Mouse (Mus musculus) kidney, adult 2 months (tissue): Measurements from ENCODE around the gene Nt5dc2.

Experiments used
- CTCF ChIP-seq: fragments of 200-500 bp; conservative IDR thresholded peaks from 2 replicates; pipeline ENCODE4 v1.5.1; 2011; ENCODE audit warnings: low read depth, mild to moderate bottlenecking, control low read depth, low read length, moderate library complexity, mixed read lengths; ENCODE audit not compliant: insufficient read depth, insufficient read length
- POLR2A ChIP-seq: fragments of 200-500 bp; IDR thresholded peaks from one replicate; pipeline ENCODE4 v1.6.1; 2011; ENCODE audit warnings: low read depth, low read length, control low read depth

DNA sequence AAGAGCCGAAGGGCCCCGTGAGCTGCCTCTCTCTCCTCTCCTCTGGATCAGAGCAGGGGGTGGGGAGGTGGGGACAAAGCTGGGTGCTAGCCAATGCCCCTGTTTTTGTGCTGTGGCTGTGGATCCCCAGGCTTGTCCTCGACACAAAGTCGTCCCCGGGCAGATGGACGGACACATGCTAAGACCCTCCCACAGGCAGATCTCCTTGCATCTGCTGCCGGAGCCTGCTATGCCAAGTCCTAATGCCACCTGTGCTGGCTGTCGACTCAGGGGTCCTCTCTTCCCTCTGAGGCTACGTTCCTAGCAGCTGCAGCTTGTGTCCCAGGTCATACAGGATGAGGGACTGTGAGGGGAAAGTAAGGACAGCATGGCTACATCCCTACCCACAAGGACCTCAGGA lies 36.0 kb downstream of the Nt5dc2 start:
- TF ChIP-seq CTCF = no peak
- TF ChIP-seq POLR2A = no peak
